Mouse (Mus musculus) NIH3T3 (cell line): ENCODE measurements around the gene 4931408C20Rik.

ENCODE experiments used
- DNase-seq: peaks from one replicate; pipeline ENCODE4 v3.0.0-alpha.2; 2012; ENCODE audit warnings: low read depth

Gene 4931408C20Rik

GRCm38 (mm10) chr1:26686842-26687760 is at the start of gene 4931408C20Rik:
4931408C20Rik (minus strand) TSS chr1:26687460.
- DNase-seq, result peak; percentile 57

DNA sequence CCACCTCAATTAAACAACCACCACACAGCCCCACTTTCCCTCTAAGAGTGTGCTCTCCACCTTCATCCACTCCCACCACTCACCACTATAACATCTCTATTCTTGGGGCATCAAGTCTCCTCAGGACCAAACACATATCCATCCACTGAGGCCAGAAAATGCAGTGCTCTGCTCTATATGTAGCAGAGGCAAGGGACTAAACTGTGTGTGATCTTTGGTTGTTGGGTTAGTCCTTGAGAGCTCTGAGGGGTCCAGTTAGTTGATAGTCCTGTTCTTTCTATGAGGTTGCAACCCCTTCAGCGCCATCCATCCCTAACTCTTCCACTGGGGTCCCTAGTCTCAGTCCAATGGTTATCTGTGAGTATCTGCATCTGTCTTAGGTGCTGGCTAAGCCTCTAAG is 666 bp upstream of the 4931408C20Rik start:
- peak; percentile 50 for DNase-seq

GRCm38 (mm10) chr1:26685952-26686693 is 1.1 kb downstream of the 4931408C20Rik start:
- DNase-seq, result peak; percentile 46

- no peak for DNase-seq
These were observed 1.9 kb downstream of the 4931408C20Rik start for GRCm38 (mm10) chr1:26685383-26685782.

GRCm38 (mm10) chr1:26649704-26650388 is 37.4 kb downstream of the 4931408C20Rik start:
- no peak for DNase-seq

DNA sequence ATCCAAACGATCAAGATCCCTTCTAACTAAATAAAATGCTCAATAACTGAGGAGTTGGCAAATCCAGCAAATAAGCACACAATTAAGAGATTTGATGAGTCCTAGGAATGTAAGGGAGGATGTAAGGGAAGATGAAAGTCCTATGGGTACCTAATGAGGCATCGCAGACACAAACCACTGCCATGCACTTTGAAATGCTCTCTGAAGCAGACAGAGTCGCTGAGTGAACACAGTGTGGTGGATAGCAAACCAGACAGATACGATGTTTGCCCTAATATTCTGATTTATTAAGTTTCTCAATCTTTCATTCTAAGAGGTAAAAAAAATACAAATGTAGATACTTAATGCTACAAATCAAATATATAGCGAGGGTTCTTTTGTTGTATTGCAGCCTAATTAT is 51.2 kb downstream of the 4931408C20Rik start:
- DNase-seq, result no peak
